Mouse (Mus musculus) right cerebral cortex, postnatal 4 days (tissue): ENCODE data around the gene Nol7.

ENCODE experiments used
- DNase-seq: peaks from one replicate; pipeline ENCODE4 v3.0.0-alpha.2; 2022

Gene Nol7

GRCm38 (mm10) chr13:43433395-43433794 is 35.2 kb downstream of the Nol7 start:
- no peak for DNase-seq

GRCm38 (mm10) chr13:43440376-43440775 is 42.2 kb downstream of the Nol7 start:
- DNase-seq = no peak

- DNase-seq = no peak
Measured at GRCm38 (mm10) chr13:43442551-43442950, 44.4 kb downstream of the Nol7 start.

- no peak for DNase-seq
Measured at GRCm38 (mm10) chr13:43443706-43444105, 45.5 kb downstream of the Nol7 start.

GRCm38 (mm10) chr13:43444717-43445116 is 46.5 kb downstream of the Nol7 start:
- no peak for DNase-seq

GRCm38 (mm10) chr13:43445754-43446153 is 47.6 kb downstream of the Nol7 start:
- DNase-seq = no peak

GRCm38 (mm10) chr13:43447721-43448120 is 49.5 kb downstream of the Nol7 start:
- no peak for DNase-seq

- DNase-seq = no peak
Measured at GRCm38 (mm10) chr13:43450686-43451085, 52.5 kb downstream of the Nol7 start.

GRCm38 (mm10) chr13:43452177-43452576 is 54.0 kb downstream of the Nol7 start:
- DNase-seq = no peak

GRCm38 (mm10) chr13:43452843-43453605 is 54.8 kb downstream of the Nol7 start:
- no peak for DNase-seq

- DNase-seq = no peak
Measured at GRCm38 (mm10) chr13:43454431-43454830, 56.2 kb downstream of the Nol7 start.
